Mouse (Mus musculus) gastrocnemius, postnatal 14 days (tissue): ENCODE measurements at regions not wholly inside any gene's neighbourhood (a gene's known extent, or its start where the extent isn't known, plus 50 kb on each side); places are given as distances from the start of the nearest gene placed in this dataset.
"Not testable (repeated sequence)": the region's sequence is repeated elsewhere in the genome, so short reads cannot be mapped to it uniquely, and the experiment has no call there.

Source experiments
- DNase-seq: peaks from one replicate; pipeline ENCODE4 v3.0.0; 2021; ENCODE audit warnings: mixed read lengths
- intact Hi-C: fragments of 180-260 bp; cut with DNase I; formaldehyde crosslinking; loops from one replicate; pipeline ENCODE4 v1.15.1; 2025; ENCODE audit warnings: low total_unique reads

- intact Hi-C loops = loop anchor here (10.0 kb wide), 1 partner anchor 123 kb away; no protein-coding TSS in a partner anchor
Observed at GRCm38 (mm10) chr6:37741916-37742315, 128.7 kb upstream of the Trim24 start.

GRCm38 (mm10) chr6:37744679-37745078, 125.9 kb upstream of the Trim24 start:
- intact Hi-C loops = loop anchor here (10.0 kb wide), 1 partner anchor 120 kb away; no protein-coding TSS in a partner anchor
- no peak for DNase-seq

More at GRCm38 (mm10) chr6:37741916-37742315, 128.7 kb upstream of the Trim24 start:
- DNase-seq = not testable (repeated sequence)

- intact Hi-C loops = loop anchor here (10.0 kb wide), 1 partner anchor 119 kb away; no protein-coding TSS in a partner anchor
- no peak for DNase-seq
Observed at GRCm38 (mm10) chr6:37745393-37746100, 125.1 kb upstream of the Trim24 start.

- DNase-seq = not testable (repeated sequence)
- intact Hi-C loops = loop anchor here (10.0 kb wide), 1 partner anchor 117 kb away; no protein-coding TSS in a partner anchor
Observed at GRCm38 (mm10) chr6:37747793-37748192, 122.8 kb upstream of the Trim24 start.

- no peak for DNase-seq
- intact Hi-C loops = loop anchor here (10.0 kb wide), 1 partner anchor 116 kb away; no protein-coding TSS in a partner anchor
Observed at GRCm38 (mm10) chr6:37748296-37748980, 122.2 kb upstream of the Trim24 start.

- intact Hi-C loops = loop anchor here (10.0 kb wide), 1 partner anchor 116 kb away; no protein-coding TSS in a partner anchor
- DNase-seq = no peak
Observed at GRCm38 (mm10) chr6:37749016-37749415, 121.6 kb upstream of the Trim24 start.

GRCm38 (mm10) chr6:37750271-37750670, 120.3 kb upstream of the Trim24 start:
- intact Hi-C loops = no loop called here
- DNase-seq = no peak

- intact Hi-C loops = no loop called here
- DNase-seq = no peak
Observed at GRCm38 (mm10) chr6:37751701-37752100, 118.9 kb upstream of the Trim24 start.

GRCm38 (mm10) chr6:37761003-37761402, 109.6 kb upstream of the Trim24 start:
- intact Hi-C loops, DNase-seq: not testable (repeated sequence)

- intact Hi-C loops = no loop called here
- DNase-seq = no peak
Observed at GRCm38 (mm10) chr6:37763036-37763435, 107.6 kb upstream of the Trim24 start.

GRCm38 (mm10) chr6:37767690-37768089, 102.9 kb upstream of the Trim24 start:
- intact Hi-C loops = no loop called here
- DNase-seq = no peak

GRCm38 (mm10) chr6:37773294-37773693, 97.3 kb upstream of the Trim24 start:
- DNase-seq = no peak
- intact Hi-C loops = no loop called here

GRCm38 (mm10) chr6:37775151-37775550, 95.5 kb upstream of the Trim24 start:
- DNase-seq = no peak
- intact Hi-C loops = no loop called here

GRCm38 (mm10) chr6:37779893-37780292, 90.7 kb upstream of the Trim24 start:
- no peak for DNase-seq
- intact Hi-C loops = no loop called here

- intact Hi-C loops = no loop called here
- DNase-seq = no peak
Observed at GRCm38 (mm10) chr6:37781894-37782293, 88.7 kb upstream of the Trim24 start.

- DNase-seq, intact Hi-C loops: not testable (repeated sequence)
Observed at GRCm38 (mm10) chr6:37785280-37785679, 85.3 kb upstream of the Trim24 start.

- DNase-seq = no peak
- intact Hi-C loops = no loop called here
Observed at GRCm38 (mm10) chr6:37785741-37786140, 84.9 kb upstream of the Trim24 start.

GRCm38 (mm10) chr6:37787858-37788257, 82.8 kb upstream of the Trim24 start:
- intact Hi-C loops = not testable (repeated sequence)

GRCm38 (mm10) chr6:37790878-37791277, 79.7 kb upstream of the Trim24 start:
- intact Hi-C loops = no loop called here

More at GRCm38 (mm10) chr6:37787858-37788257, 82.8 kb upstream of the Trim24 start:
- not testable (repeated sequence) for DNase-seq

GRCm38 (mm10) chr6:37794211-37794610, 76.4 kb upstream of the Trim24 start:
- intact Hi-C loops = no loop called here
- no peak for DNase-seq

More at GRCm38 (mm10) chr6:37790878-37791277, 79.7 kb upstream of the Trim24 start:
- no peak for DNase-seq
